Mouse (Mus musculus): ENCODE measurements around the gene Serinc2. TPM values are rescaled to one million over a fixed set of nuclear protein-coding genes. Genes with fewer than 3 reads are reported as not detected.

Serinc2 gene
- total RNA-seq, 2 experiments from 2014 or later = 12.0 to 13.2 TPM

Other genes starting within 250 kb of the Serinc2 start
- gene Col16a1, start 231.4 kb downstream of the Serinc2 start, total RNA-seq (2021) = 10 to 100 TPM; 12.4 to 16.3 TPM
- 10 to 100 TPM; 63.7 TPM for gene Pef1, start 176.6 kb downstream of the Serinc2 start, total RNA-seq (2021)
- 1 to 10 TPM; 2.7 to 3.1 TPM for gene Hcrtr1, start 139.8 kb downstream of the Serinc2 start, total RNA-seq (2021)
- gene Tinagl1, start 104.1 kb downstream of the Serinc2 start, total RNA-seq (2021) = 1 to 10 TPM; 6.2 to 9.9 TPM
- gene Gm853, start 56.8 kb downstream of the Serinc2 start, total RNA-seq (2021) = not detected
- 10 to 100 TPM; 94.1 to 94.6 TPM for gene Fabp3, start 29.4 kb upstream of the Serinc2 start, total RNA-seq (2021)
- 1 to 10 TPM in 1 of 2 experiments, not detected in 1; 1.1 TPM for gene Gm10570, start 29.5 kb upstream of the Serinc2 start, total RNA-seq (2021)
- gene Zcchc17, start 80.7 kb upstream of the Serinc2 start, total RNA-seq (2021) = 10 to 100 TPM; 62.2 to 64.1 TPM
- 10 to 100 TPM; 31.9 to 32.8 TPM for gene Snrnp40, start 80.9 kb upstream of the Serinc2 start, total RNA-seq (2021)